Mouse (Mus musculus) CH12.LX (cell line): ENCODE measurements around the gene Cpne5. TPM values are rescaled to one million over a fixed set of nuclear protein-coding genes. Genes with fewer than 3 reads are reported as not detected.
A peak's percentile ranks its signal among the peaks of the same experiment; 100 is the strongest.
"Not testable (repeated sequence)": the region's sequence is repeated elsewhere in the genome, so short reads cannot be mapped to it uniquely, and the experiment has no call there.

Experiments used
- DNase-seq: peaks from one replicate; pipeline ENCODE4 v3.0.0-alpha.2; 2013; ENCODE audit errors: extremely low read depth
- H3K27ac ChIP-seq: 2 replicates; pipeline ENCODE4 v1.5.1; 2012; ENCODE audit warnings: low read depth, mild to moderate bottlenecking, control low read depth, moderate library complexity; ENCODE audit not compliant: insufficient read depth
- H3K27me3 ChIP-seq: replicated peaks from 2 replicates; pipeline ENCODE3; 2012; ENCODE audit warnings: inconsistent platforms
- H3K36me3 ChIP-seq, 2 experiments: replicated peaks in 1 of 2; 2 replicates each; pipeline versions ENCODE3 to v1.6.1; 2012; ENCODE audit warnings: inconsistent platforms in 1 of 2, low read length in 1 of 2, mild to moderate bottlenecking in 1 of 2, mixed read lengths in 1 of 2, moderate library complexity in 1 of 2; ENCODE audit not compliant: control insufficient read depth in 1 of 2, insufficient read depth in 1 of 2
- H3K4me1 ChIP-seq, 2 experiments: 2 replicates each; pipeline ENCODE4 v1.6.1; 2012; ENCODE audit warnings: inconsistent platforms in 1 of 2, moderate library complexity in 1 of 2; ENCODE audit not compliant: insufficient read depth in 2 of 2, control insufficient read depth in 1 of 2
- H3K4me2 ChIP-seq: 2 replicates; pipeline ENCODE4 v1.6.1; 2012; ENCODE audit warnings: low read depth, mild to moderate bottlenecking, control low read depth; ENCODE audit not compliant: poor library complexity, insufficient read depth, severe bottlenecking
- H3K4me3 ChIP-seq, 3 experiments: fragments of 150-350 bp in 1 of 3; sonication (generic) in 1 of 3; replicated peaks in 1 of 3; 2 replicates each; pipeline versions ENCODE3 to v1.5.1; 2011 to 2012; ENCODE audit warnings: low read depth in 2 of 3, low read length in 2 of 3, mild to moderate bottlenecking in 2 of 3, moderate library complexity in 2 of 3, control low read depth in 1 of 3, improper control_type of control experiment in 1 of 3, inconsistent platforms in 1 of 3, mixed read lengths in 1 of 3; ENCODE audit not compliant: poor library complexity in 1 of 3
- H3K79me2 ChIP-seq: replicated peaks from 2 replicates; pipeline ENCODE4 v1.6.1; 2012; ENCODE audit warnings: mild to moderate bottlenecking, moderate library complexity; ENCODE audit not compliant: control insufficient read depth, poor library complexity, insufficient read depth, severe bottlenecking; ENCODE audit errors: extremely low read depth
- H3K9ac ChIP-seq: 2 replicates; pipeline ENCODE4 v1.6.1; 2012; ENCODE audit warnings: low read depth, mild to moderate bottlenecking, control low read depth, moderate library complexity; ENCODE audit not compliant: insufficient read depth
- H3K9me3 ChIP-seq: replicated peaks from 2 replicates; pipeline ENCODE3; 2012; ENCODE audit warnings: low read length, inconsistent platforms, mixed read lengths
- CHD1 ChIP-seq: IDR thresholded peaks from 2 replicates; pipeline ENCODE4 v1.6.1; 2012; ENCODE audit warnings: low read depth, low read length, improper control_type of control experiment, inconsistent platforms
- CHD2 ChIP-seq: IDR thresholded peaks from 2 replicates; pipeline ENCODE4 v1.6.1; 2011; ENCODE audit warnings: low read length, improper control_type of control experiment
- E2F4 ChIP-seq: IDR thresholded peaks from 2 replicates; pipeline ENCODE4 v1.6.1; 2011; ENCODE audit warnings: low read depth, low read length, improper control_type of control experiment; ENCODE audit not compliant: insufficient replicate concordance
- EP300 ChIP-seq: IDR thresholded peaks from 2 replicates; pipeline ENCODE4 v1.6.1; 2011; ENCODE audit warnings: low read length, improper control_type of control experiment
- HCFC1 ChIP-seq: IDR thresholded peaks from 2 replicates; pipeline ENCODE4 v1.6.1; 2012; ENCODE audit warnings: low read depth, mild to moderate bottlenecking, inconsistent platforms, low read length, improper control_type of control experiment
- IRF4 ChIP-seq: IDR thresholded peaks from 2 replicates; pipeline ENCODE4 v1.6.1; 2014; ENCODE audit warnings: low read depth, mild to moderate bottlenecking, inconsistent platforms, low read length, improper control_type of control experiment
- JUND ChIP-seq: conservative IDR thresholded peaks from 2 replicates; pipeline ENCODE4 v1.6.1; 2011; ENCODE audit warnings: low read depth, low read length, improper control_type of control experiment
- KAT2A ChIP-seq: IDR thresholded peaks from 2 replicates; pipeline ENCODE4 v1.6.1; 2012; ENCODE audit warnings: low read length, improper control_type of control experiment, inconsistent platforms; ENCODE audit not compliant: insufficient replicate concordance
- MAFK ChIP-seq: IDR thresholded peaks from 2 replicates; pipeline ENCODE4 v1.6.1; 2011; ENCODE audit warnings: low read length, improper control_type of control experiment; ENCODE audit not compliant: insufficient replicate concordance
- MAX ChIP-seq: IDR thresholded peaks from 2 replicates; pipeline ENCODE4 v1.6.1; 2011; ENCODE audit warnings: low read length, improper control_type of control experiment
- MAZ ChIP-seq: IDR thresholded peaks from 2 replicates; pipeline ENCODE4 v1.6.1; 2012; ENCODE audit warnings: low read depth, mild to moderate bottlenecking, inconsistent platforms, low read length, improper control_type of control experiment, moderate library complexity
- MYC ChIP-seq: IDR thresholded peaks from 2 replicates; pipeline ENCODE4 v1.6.1; 2011; ENCODE audit warnings: low read depth, mild to moderate bottlenecking, improper control_type of control experiment, low read length
- NRF1 ChIP-seq: IDR thresholded peaks from 2 replicates; pipeline ENCODE4 v1.6.1; 2014; ENCODE audit warnings: low read depth, mild to moderate bottlenecking, inconsistent platforms, low read length, improper control_type of control experiment, moderate library complexity
- PAX5 ChIP-seq: IDR thresholded peaks from 2 replicates; pipeline ENCODE4 v1.6.1; 2012; ENCODE audit warnings: low read length, inconsistent platforms, mixed read lengths
- POLR2A ChIP-seq: IDR thresholded peaks from 2 replicates; pipeline ENCODE4 v1.6.1; 2011; ENCODE audit warnings: low read depth, mild to moderate bottlenecking, improper control_type of control experiment, low read length
- RAD21 ChIP-seq: IDR thresholded peaks from 2 replicates; pipeline ENCODE4 v1.6.1; 2011; ENCODE audit warnings: low read depth, mild to moderate bottlenecking, low read length, improper control_type of control experiment, moderate library complexity
- RCOR1 ChIP-seq: conservative IDR thresholded peaks from 2 replicates; pipeline ENCODE4 v1.6.1; 2012; ENCODE audit warnings: low read depth, mild to moderate bottlenecking, inconsistent platforms, low read length, improper control_type of control experiment
- USF1 ChIP-seq: IDR thresholded peaks from 2 replicates; pipeline ENCODE4 v1.6.1; 2014; ENCODE audit warnings: low read depth, mild to moderate bottlenecking, inconsistent platforms, low read length, improper control_type of control experiment
- USF2 ChIP-seq: conservative IDR thresholded peaks from 2 replicates; pipeline ENCODE4 v1.6.1; 2011; ENCODE audit warnings: low read depth, low read length, improper control_type of control experiment
- ZC3H11A ChIP-seq: IDR thresholded peaks from 2 replicates; pipeline ENCODE4 v1.6.1; 2012; ENCODE audit warnings: low read depth, mild to moderate bottlenecking, inconsistent platforms, low read length, improper control_type of control experiment
- ZMIZ1 ChIP-seq: IDR thresholded peaks from 2 replicates; pipeline ENCODE4 v1.6.1; 2012; ENCODE audit warnings: low read depth, mild to moderate bottlenecking, inconsistent platforms, low read length, improper control_type of control experiment
- ZNF384 ChIP-seq: IDR thresholded peaks from 2 replicates; pipeline ENCODE4 v1.6.1; 2012; ENCODE audit warnings: low read depth, low read length, improper control_type of control experiment, inconsistent platforms
- dilution Hi-C: fragments of 300-500 bp; cut with MboI; formaldehyde crosslinking; loops from 2 replicates; pipeline ENCODE4 v1.14.3; 2020; ENCODE audit warnings: low sequenced_read_pairs; ENCODE audit not compliant: extremely low pct_unique_long_range_greater_than_20kb, extremely low pct_ligation_motif_present
- in situ Hi-C: fragments of 300-500 bp; cut with MboI; formaldehyde crosslinking; loops from 3 replicates; pipeline ENCODE4 v1.14.3; 2019; ENCODE audit warnings: low sequenced_read_pairs, low pct_ligation_motif_present, low pct_unique_long_range_greater_than_20kb, mixed read lengths
- polyA plus RNA-seq: library from polyadenylated mRNA; unstranded; fragments of >175 nt; gene quantifications from 2 replicates; pipeline ENCODE4 v1.2.1, GENCODE M21; 2012; ENCODE audit warnings: low read depth; ENCODE audit not compliant: insufficient read length
- total RNA-seq, 2 experiments: library from RNA; depleted of rRNA; stranded (reverse); fragments of 300-350 nt in 1 of 2; fragments of >200 nt in 1 of 2; gene quantifications; 2 replicates each; pipeline ENCODE4 v1.2.3; 2012 to 2014

Cpne5 gene
- total and polyA plus RNA-seq, 3 experiments: 0.68 to 1.9 (median 1.3) TPM

GRCm38 (mm10) chr17:29267040-29267439 is 29.1 kb upstream of the Cpne5 start:
- TF ChIP-seq ZNF384: peak; percentile 17; the same call in 1 of the 2 replicates
- peaks cover 3 to 29% of the 10 kb centered on the region in 2 experiments; a peak in 2 of 4 replicates for H3K4me1 ChIP-seq
- dilution Hi-C loops: not testable (repeated sequence)

GRCm38 (mm10) chr17:29264760-29265159 is 26.8 kb upstream of the Cpne5 start:
- Histone ChIP-seq H3K79me2 (peaks cover 36% of the 10 kb centered on the region), H3K27me3 (no peaks in the 10 kb centered on the region), H3K4me3 (peak overlapping the region; percentile 78 to 92 (median 87)), H3K4me2 (peak overlapping the region; percentile 68; the same call in 1 of the 2 replicates)
- dilution Hi-C loops: no loop called here
- TF ChIP-seq HCFC1 (no peak), MAFK (no peak), PAX5 (no peak), E2F4 (no peak), USF2 (no peak), MYC (no peak), ZC3H11A (no peak)
- TF ChIP-seq, all 38 proteins: peak for 0
- peaks cover 9 to 17% of the 10 kb centered on the region in 2 experiments for H3K36me3 ChIP-seq
- H3K27ac ChIP-seq: peak overlapping the region; percentile 84; the same call in 1 of the 2 replicates
- DNase-seq: no peak
- no peaks in the 10 kb centered on the region for H3K9me3 ChIP-seq
- in situ Hi-C loops: loop anchor here (5.0 kb wide), 2 partner anchors 103 to 248 kb away; no protein-coding TSS in a partner anchor
- H3K9ac ChIP-seq: peak overlapping the region; percentile 85
- peaks cover 13 to 29% of the 10 kb centered on the region in 2 experiments for H3K4me1 ChIP-seq

More at GRCm38 (mm10) chr17:29267040-29267439, 29.1 kb upstream of the Cpne5 start:
- H3K9ac ChIP-seq, H3K4me2 ChIP-seq, H3K9me3 ChIP-seq, H3K27ac ChIP-seq, H3K4me3 ChIP-seq, DNase-seq, in situ Hi-C loops, H3K36me3 ChIP-seq, H3K27me3 ChIP-seq: not testable (repeated sequence)
- peaks cover 32% of the 10 kb centered on the region for H3K79me2 ChIP-seq

DNA sequence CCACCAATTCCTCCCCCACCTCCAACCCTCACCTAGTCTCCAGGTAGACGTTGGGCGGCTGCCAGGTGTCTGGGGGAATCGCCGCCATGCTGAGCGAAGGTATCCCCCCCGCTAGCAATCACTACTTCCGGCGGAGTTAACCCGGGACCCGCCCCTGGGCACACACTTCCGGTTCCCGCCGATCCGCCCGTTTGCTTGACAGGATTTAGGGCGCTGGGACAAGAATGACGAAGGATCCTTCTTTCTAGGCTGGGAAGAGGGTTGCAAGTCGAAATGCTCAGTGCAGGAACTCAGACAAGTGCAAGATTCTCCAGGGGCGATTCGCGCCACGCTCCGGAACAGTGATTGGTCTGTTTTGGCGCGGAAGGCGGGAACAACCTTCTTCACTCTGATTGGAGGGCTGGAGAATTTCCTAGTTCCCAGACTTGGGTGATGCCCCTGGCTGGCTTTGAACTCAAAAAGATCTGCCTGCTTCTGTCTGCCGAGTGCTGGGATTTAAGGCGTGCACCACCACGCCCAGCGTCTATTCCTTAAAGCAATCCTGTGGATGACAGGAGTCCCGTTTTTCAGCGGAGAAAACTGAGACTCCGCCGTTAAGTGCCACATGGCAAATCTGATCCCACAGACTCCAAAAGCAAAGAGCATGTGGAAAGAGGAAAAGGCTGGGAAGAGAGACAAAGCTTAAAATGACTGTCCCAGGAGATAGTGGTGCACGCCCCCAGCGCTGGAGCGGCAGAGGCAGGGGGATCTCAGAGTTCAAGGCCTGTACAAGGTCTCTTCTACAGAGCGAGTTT is 26.1 kb upstream of the Cpne5 start, which contains the start of gene Ppil1:
Ppil1 (minus strand) TSS at position 347 of the 794 bp plus-strand sequence.
- H3K9ac ChIP-seq: peak within 1 kb of the TSS; percentile 85
- dilution Hi-C loops: no loop called here
- in situ Hi-C loops: loop anchor here (5.0 kb wide), 2 partner anchors 103 to 248 kb away; no protein-coding TSS in a partner anchor
- peak within 1 kb of the TSS; percentile 72 for H3K4me2 ChIP-seq
- DNase-seq: peak; percentile 85
- H3K36me3 ChIP-seq: peaks cover 9 to 18% of the 10 kb centered on the region in 2 experiments
- peaks cover 13 to 34% of the 10 kb centered on the region in 2 experiments for H3K4me1 ChIP-seq
- no peaks in the 10 kb centered on the region for H3K9me3 ChIP-seq
- no peaks in the 10 kb centered on the region for H3K27me3 ChIP-seq
- peak within 1 kb of the TSS; percentile 84 for H3K27ac ChIP-seq
- peak within 1 kb of the TSS; percentile 78 to 92 (median 87) for H3K4me3 ChIP-seq
- peaks cover 31% of the 10 kb centered on the region for H3K79me2 ChIP-seq
- TF ChIP-seq RCOR1 (no peak), E2F4 (peak; percentile 99), MYC (peak; percentile 88; the same call in 1 of the 2 replicates), CHD2 (0 out of 2 replicates have a peak, but pooled peaks have one; percentile 2), ZNF384 (no peak), MAX (peak; percentile 81), JUND (no peak), MAZ (no peak), CHD1 (no peak), MAFK (no peak), RAD21 (no peak), IRF4 (0 out of 2 replicates have a peak, but pooled peaks have one; percentile 18), HCFC1 (peak; percentile 75), USF1 (no peak), NRF1 (0 out of 2 replicates have a peak, but pooled peaks have one; percentile 17), POLR2A (peak; percentile 56; the same call in 1 of the 2 replicates), ZMIZ1 (0 out of 2 replicates have a peak, but pooled peaks have one; percentile 37), EP300 (no peak), KAT2A (0 out of 2 replicates have a peak, but pooled peaks have one; percentile 58)
